Mouse (Mus musculus) bone marrow macrophage, adult 2 months (primary cell): ENCODE measurements at regions not wholly inside any gene's neighbourhood (a gene's known extent, or its start where the extent isn't known, plus 50 kb on each side); places are given as distances from the start of the nearest gene placed in this dataset.

ENCODE experiments used
- CTCF ChIP-seq: IDR thresholded peaks from 2 replicates; pipeline ENCODE4 v1.5.1; 2012; ENCODE audit warnings: low read depth, mild to moderate bottlenecking, low read length, moderate library complexity
- POLR2A ChIP-seq: IDR thresholded peaks from 2 replicates; pipeline ENCODE4 v1.6.1; 2012; ENCODE audit warnings: mild to moderate bottlenecking, low read depth, low read length, borderline replicate concordance

- TF ChIP-seq POLR2A (no peak), CTCF (no peak)
Observed at GRCm38 (mm10) chr2:51236852-51237251, 87.9 kb upstream of the Rnd3 start.
